Mouse (Mus musculus): ENCODE measurements at regions not wholly inside any gene's neighbourhood (a gene's known extent, or its start where the extent isn't known, plus 50 kb on each side); places are given as distances from the start of the nearest gene placed in this dataset.
A peak's percentile ranks its signal among the peaks of the same experiment; 100 is the strongest.
"Not testable (repeated sequence)": the region's sequence is repeated elsewhere in the genome, so short reads cannot be mapped to it uniquely, and the experiment has no call there.

DNA sequence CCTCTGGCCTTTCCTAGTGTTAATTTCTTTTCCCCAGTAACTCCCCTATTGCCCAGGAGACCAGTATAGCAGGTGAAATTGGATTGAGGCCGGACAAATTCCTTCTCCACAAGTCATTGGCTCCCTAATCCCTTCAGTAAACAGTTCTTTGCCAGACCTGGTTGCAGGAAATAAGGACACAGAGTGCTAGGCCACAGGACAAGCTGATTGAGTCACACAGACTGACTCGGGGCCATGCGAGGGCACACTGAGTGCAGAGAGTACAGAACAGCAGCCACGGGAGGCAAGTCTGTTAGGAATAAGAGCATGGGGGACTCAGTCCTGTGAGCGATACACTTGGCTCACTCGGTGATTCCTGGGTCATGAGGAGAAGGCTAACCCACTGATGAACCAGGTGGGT, 134.3 kb upstream of the Ajap1 start:
- no peak for DNase-seq (ENCODE audit: low spot score)

DNA sequence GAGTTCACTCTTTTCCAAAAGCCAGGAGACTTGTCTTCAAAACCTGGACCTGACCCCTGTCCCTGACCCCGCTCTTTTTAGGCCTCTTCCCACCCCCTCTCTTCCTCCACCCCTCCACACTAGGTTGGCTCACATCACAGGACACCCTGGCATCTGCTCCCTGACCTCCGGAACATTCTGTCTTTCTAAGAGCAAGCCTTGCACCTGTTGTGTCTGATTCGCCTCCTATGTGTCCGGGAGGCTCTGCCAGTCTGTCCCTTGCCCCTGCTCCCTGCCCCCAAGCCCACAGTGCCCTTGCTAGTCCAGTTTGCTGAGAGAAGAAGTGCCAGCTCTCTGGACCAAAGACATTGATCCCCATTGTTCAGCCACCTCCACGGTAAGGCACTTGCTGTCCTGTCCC, 138.3 kb upstream of the Ajap1 start:
- DNase-seq (ENCODE audit: low spot score) = no peak

DNA sequence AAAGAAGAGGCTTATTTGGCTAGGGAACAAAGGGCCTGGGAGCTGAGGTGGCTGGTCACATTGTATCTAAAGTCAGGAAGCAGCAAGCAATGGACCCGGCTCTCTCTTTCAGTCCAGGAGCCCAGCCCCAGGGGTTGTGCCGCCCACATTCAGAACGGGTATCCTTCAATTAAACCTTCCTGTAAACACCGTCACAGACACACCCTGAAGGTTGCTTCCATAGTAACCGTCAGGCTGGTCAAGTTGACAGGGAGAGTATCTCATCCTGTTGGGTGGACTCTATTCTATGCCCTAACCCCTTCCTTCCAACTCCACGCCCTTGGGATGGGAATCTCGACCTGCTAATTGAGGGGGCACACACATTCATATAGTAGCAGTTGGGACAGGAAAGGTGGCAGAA, 148.6 kb upstream of the Ajap1 start:
- peak; percentile 42 for DNase-seq (ENCODE audit: low spot score)

GRCm38 (mm10) chr4:153632056-153632455, 149.4 kb upstream of the Ajap1 start:
- DNase-seq (ENCODE audit: low spot score) = no peak

- DNase-seq (ENCODE audit: low spot score) = no peak
Observed at GRCm38 (mm10) chr4:153632551-153632950, 149.9 kb upstream of the Ajap1 start.

- DNase-seq (ENCODE audit: low spot score) = no peak
Observed at GRCm38 (mm10) chr4:153633260-153633659, 150.6 kb upstream of the Ajap1 start.

DNA sequence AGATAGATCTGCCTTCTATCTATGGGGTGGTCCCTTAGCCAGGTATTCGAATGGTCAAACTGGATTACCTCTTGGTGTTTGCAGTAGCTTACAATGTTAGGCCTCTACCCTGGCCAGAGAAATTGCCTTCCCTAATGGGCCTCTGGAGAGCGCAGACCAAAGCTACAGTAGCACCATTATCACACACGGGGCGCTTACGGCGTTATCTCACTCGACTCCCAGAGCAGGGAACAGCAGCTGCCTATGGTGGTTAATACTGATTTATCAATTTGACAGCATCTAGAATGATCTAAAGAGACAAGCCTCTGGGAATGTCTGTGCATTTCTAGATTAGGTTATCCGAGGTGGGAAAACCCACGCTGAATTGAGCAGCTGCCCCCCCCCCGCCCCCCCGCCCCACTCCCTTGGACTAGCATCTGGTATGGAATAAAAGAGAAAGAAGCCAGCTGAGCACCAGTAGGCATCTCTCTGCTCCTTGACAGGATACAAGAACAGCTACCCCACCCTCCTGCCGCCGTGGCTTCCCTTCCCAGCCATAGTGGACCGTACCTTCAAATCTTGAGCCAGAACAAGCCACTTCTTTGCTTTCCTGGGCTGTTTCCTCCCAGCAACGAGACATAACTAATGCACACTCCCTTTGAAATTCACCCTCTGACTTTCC, 151.7 kb upstream of the Ajap1 start:
- DNase-seq (ENCODE audit: low spot score) = no peak

DNA sequence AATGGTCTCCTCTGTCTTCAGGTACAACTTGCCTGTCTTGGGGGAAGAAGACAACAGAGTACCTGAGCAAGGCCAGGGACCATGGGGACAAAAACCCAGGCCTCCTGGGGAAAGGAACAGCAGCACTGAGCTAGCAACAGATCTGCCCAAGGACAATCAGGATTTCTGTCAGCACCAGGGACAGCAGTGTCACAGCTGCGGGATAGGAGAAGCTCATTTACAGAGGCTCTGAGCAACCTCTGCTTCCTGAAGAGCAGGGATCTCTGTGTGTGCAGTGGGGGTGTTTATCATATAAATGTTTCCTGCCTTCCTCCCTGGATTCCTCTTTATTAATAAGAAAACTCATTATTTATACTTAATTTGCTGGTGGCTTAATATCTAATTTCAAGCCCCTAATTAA, 155.4 kb upstream of the Ajap1 start:
- DNase-seq (ENCODE audit: low spot score) = no peak

DNA sequence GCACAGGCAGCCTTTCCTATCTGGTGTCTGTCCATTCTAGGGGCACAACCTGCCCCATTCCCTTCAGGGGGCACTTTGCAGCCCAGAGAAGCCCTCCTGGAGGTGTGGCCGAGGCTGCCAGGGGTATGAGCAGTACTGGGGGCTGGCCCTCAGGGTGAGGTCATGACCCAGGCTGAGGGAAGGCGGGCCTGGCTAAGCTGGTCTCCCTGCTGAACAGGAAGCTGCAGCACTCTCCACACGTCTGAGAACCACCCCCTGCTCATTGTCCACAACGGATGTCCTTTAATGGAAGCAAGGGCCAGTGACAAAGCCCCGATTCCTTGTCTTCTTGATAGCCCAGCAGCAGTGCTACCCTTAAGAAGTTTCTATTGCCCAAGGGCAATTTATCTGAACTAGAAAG, 169.2 kb upstream of the Ajap1 start:
- no peak for DNase-seq (ENCODE audit: low spot score)

GRCm38 (mm10) chr4:153652841-153653240, 170.2 kb upstream of the Ajap1 start:
- DNase-seq (ENCODE audit: low spot score) = no peak

DNA sequence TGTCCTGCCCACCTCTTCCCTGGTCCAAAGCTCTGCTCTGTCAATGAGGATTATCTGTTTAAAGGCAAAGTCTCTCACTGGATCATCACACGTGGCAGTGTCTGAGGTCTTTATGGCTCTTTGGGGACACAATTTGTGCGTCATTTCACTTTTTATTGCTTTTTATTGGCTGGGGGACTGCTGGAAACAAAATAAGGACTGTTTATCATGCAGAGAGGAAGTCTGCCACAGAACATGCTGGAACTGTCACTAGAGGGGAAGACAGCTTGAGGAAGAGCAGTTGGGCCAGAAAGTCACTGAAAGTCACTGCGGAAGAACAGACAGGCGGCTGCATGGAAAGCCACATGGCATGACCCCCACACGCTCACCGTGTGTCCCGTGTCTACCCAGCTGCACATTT, 180.1 kb upstream of the Ajap1 start:
- no peak for DNase-seq (ENCODE audit: low spot score)

DNA sequence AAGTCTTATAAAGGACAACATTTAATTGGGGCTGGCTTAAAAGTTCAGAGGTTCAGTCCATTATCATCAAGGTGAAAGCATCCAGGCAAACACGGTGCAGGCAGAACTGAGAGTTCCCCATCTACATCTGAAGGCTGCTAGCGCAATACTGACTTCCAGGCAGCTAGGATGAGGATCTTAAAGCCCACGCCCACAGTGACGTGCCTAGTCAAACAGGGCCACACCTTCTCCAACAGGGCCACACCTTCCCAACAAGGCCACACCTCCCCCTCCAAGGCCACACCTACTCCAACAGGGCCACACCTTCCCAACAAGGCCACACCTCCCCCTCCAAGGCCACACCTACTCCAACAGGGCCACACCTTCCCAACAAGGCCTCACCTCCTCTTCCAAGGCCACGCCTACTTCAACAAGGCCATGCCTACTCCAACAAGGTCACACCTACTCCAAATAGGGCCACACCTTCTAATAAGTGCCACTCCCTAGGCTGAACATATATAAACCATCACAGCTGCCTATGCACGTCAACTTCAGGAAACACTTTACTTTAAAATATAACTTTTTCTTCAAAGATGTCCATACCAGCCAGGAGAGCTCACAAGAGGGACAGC, 184.1 kb upstream of the Ajap1 start:
- DNase-seq (ENCODE audit: low spot score) = not testable (repeated sequence)

- no peak for DNase-seq (ENCODE audit: low spot score)
Observed at GRCm38 (mm10) chr4:153669070-153669469, 186.5 kb upstream of the Ajap1 start.

DNA sequence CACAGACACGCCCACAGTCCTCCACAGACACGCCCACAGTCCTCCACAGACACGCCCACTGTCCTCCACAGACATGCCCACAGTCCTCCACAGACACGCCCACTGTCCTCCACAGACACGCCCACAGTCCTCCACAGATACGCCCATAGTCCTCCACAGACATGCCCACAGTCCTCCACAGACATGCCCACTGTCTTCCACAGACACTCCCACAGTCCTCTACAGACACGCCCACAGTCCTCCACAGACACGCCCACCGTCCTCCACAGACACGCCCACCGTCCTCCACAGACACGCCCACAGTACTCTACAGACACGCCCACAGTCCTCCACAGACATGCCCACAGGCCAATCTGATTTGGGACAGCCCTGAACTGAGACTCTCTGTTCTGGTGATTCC, 187.6 kb upstream of the Ajap1 start:
- no peak for DNase-seq (ENCODE audit: low spot score)

DNA sequence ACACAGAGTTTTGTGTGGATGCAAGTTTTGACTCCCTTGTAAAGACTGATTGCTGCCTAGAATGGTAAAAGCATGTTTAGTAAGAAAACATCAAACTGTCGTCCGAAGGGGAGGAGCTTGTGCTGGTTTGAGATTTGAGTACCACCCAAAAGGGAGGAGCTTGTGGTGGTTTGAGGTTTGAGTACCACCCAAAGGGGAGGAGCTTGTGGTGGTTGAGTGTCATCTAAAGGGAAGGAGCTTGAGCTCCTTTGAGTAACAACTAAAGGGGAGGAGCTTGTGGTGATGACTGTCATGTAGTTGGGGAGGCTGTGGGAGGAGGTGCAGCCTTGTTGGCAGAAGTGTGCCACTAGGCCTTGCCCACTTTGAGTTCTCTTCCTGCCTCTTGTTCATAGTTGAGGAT, 192.8 kb upstream of the Ajap1 start:
- DNase-seq (ENCODE audit: low spot score) = no peak

DNA sequence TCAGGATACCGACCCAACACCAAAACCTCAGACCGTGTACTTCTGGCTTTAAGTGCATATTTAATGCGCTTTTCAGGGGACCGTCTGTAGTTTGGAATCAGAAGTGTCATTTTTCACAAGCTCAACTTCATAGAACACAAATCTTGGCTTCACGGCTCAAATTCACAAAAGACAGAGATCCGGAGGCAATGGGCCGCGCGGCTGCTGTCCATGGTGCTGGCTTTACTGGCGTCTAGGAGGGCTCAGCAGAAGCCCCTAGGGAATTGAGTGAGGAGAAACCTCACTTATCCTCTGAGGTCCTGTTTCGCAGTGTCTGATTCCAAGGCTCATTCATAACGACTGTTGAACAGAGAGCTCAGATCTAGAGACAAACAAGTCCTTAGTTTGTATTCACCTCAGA, 196.5 kb upstream of the Ajap1 start:
- DNase-seq (ENCODE audit: low spot score) = no peak

- DNase-seq (ENCODE audit: low spot score) = no peak
Observed at GRCm38 (mm10) chr4:153688441-153688840, 205.8 kb upstream of the Ajap1 start.

DNA sequence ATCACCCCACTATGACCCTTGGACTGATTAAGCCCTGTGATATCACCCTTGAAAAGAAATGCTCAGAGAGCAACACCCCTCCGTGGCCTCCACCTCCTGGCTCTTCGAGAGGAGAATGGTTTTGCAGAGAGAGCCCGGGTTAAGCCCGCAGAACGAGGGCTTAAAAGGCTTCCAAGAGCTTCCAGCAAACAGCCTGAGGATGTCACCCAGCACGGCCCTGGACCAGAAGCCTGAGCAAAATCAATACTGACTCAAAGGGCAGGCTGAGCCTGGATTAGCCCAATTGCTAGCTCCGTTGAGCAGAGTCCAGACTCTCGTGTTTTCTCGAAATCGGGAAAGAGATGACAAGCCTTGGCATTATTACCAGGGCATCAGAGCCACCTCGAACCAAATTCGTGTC, 211.3 kb upstream of the Ajap1 start:
- DNase-seq (ENCODE audit: low spot score) = no peak

- DNase-seq (ENCODE audit: low spot score) = no peak
Observed at GRCm38 (mm10) chr4:153696426-153697040, 213.9 kb upstream of the Ajap1 start.

GRCm38 (mm10) chr4:153707218-153707617, 224.6 kb upstream of the Ajap1 start:
- DNase-seq (ENCODE audit: low spot score) = no peak

DNA sequence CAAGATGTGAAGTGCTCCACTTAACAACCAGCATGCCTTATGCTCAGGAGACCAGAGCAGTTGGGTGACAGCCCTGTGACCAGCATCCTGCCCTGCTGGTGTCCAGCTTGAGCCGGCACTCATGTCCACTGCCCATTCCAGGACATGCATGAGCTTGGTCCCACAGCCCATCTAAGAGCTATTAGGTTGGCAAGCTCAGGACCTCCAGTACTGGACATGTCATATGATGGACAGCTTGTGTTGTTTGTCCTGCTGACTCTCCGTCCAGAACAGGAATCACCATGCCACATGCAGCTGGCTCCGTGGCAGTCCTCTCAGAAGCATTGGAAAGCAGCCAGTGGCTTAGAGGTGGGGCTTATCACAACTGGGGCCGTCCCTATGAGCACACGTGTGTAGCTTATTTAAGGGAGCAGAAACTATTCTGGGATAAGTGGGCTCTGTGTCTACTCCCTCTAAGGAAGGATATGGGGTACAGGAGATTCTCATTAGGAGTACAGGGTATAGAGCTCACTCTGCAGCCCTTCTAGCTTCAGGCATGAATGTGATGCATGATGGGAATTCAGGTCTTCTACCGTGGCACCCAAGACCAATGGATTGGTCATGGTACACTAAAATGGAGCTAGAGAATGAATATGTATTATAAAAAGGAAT, 232.5 kb upstream of the Ajap1 start:
- no peak for DNase-seq (ENCODE audit: low spot score)

GRCm38 (mm10) chr4:153717273-153717672, 234.7 kb upstream of the Ajap1 start:
- no peak for DNase-seq (ENCODE audit: low spot score)

- DNase-seq (ENCODE audit: low spot score) = no peak
Observed at GRCm38 (mm10) chr4:153724045-153724444, 233.0 kb upstream of the A430005L14Rik start.

All from testis, postnatal 14 days (tissue).